Mouse (Mus musculus) retina, embryonic 14.5 days (tissue): Measurements from ENCODE around the gene Rbm6.

Source experiments
- DNase-seq: peaks from one replicate; pipeline ENCODE4 v3.0.0-alpha.2; 2015; ENCODE audit warnings: low spot score

Gene Rbm6

DNA sequence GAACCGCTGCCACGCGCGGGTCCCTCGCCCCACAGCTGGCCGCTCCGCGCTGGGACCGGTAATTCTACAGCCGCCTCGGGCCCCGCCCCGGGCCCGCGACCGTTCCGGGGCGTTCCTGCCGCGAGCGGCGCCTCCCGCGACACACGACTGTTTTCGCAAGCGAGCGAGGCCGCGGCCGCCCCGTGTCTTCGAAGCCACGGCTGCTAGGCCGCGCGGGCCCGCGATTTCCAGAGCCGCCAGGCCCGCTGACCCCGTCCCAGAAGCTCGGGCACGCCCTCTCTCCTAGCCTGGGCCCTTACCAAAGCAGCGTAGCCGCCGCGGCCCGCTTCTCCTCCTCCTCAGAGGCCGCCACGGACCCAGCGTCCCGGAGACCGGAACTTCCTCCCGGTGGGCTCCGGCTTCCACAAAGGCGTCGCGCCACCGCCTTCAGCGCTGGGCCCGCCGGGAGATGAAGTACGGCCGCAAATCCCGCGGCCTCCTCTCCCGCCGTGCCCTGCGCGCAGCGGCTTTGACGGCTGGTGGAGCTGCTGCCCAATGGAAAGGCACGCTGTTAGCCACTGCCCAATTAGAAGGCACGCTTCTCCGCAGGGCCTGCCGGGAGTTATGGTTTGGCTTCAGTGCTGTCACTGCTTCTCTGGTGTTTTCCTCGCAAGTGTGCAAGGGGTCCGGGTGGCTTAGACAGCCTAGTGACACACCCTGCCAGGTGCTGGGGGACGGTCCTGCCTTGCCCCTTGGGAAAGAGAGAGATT is 513 bp downstream of the Rbm6 start:
- DNase-seq = peak; percentile 96

DNA sequence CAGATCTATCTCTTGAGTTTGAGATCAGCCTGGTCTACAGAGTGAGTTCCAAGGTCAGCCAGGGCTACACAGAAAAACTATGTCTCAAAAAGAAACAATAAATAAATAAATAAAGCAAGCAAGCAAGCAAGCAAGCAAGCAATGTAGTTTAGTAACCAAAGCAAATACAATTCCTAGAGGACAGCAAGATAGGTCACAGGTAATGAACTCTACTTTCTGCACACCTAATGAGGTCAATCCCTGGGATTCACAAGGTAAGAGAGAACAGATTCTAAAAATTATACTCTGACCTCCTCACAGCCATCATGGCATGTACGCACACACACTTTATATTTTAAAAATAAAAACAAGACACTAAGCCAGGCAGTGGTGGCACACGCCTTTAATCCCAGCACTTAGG is 7.0 kb downstream of the Rbm6 start:
- no peak for DNase-seq

DNA sequence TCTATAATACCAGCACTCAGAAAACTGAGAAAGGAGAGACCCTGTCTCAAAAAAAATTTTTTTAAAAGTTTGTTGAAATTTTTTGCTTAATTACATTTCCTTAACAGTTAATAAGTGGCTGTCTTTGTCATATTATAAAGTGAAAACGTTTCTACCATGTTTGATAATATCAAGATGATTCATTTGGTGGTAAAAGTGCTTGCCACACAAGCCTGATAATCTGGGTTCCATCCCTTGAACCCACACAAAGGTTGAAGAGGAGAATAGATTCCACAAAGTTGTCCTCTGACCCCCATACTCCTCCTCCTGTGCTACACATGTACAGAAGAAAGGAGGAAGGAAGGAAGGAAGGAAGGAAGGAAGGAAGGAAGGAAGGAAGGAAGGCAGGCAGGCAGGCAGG is 8.5 kb downstream of the Rbm6 start:
- no peak for DNase-seq

DNA sequence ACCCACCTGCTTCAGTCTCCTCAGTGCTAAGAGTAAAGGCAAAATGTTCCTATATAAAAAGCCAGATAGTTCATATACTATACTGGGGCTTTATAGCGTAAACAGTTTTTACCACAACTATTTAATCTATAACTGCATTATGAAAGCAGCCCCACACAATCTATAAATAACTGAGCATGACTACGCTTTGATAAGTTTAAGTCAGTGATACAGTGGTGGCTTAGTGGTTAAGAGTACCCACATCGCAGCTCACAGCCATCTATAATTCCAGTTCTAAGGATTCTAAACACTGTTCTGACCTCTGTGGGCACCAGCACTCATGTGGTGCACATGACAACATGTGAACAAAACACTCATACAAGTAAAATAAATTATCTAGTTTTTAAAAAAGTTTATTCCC is 14.7 kb downstream of the Rbm6 start:
- no peak for DNase-seq

DNA sequence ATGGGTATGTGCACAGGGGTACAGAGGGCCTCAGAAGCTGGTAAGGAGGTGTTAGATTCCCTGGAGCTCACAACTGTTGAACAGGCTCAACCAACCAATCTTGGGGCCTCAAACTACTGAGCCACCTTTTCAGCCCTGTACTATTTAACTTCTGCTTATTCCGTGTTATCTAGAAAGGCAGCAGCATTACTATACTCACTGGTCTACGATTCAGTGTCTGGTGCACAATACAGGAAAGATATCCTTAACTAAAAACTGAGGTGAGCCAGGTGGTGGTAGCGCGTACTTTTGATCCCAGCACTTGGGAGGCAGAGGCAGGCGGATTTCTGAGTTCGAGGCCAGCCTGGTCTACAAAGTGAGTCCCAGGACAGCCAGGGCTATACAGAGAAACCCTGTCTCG is 24.1 kb downstream of the Rbm6 start:
- no peak for DNase-seq

DNA sequence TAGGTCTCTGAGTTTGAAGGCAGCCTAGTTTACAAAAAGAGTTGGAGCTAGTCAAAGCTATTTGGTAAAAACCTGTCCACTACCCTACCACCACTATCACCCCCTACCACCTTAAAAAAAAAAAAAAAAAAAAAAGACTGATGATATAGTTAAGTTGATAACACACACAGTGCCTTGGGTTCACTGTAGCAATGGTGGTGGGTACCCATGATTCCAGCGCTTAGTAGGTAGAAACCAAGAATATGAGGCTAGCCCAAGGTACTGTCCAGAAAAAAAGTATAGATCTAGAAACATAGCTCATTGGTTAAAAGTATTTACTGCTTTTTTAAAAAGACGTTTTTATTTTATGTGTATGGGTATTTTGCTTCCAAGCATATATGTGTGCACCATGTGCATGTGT is 30.3 kb downstream of the Rbm6 start:
- DNase-seq = no peak

DNA sequence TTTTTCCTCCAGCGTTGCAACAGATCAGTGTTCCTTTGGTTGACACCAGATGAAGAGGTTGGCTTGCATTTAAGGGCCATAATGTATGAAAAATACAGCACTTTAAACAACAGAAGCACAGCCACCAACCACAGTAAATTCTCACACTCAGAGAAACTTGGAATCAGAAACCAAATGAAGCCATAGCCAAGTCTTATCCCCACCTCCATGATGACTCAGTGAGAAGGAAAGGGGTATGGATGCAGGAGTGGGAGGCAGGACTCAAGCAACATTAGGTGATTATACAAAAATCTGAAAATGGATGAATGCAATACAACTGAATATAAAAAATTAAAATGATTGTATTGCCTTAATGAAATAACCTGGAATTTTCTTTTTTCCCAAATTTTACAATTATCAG is 34.2 kb downstream of the Rbm6 start:
- no peak for DNase-seq

DNA sequence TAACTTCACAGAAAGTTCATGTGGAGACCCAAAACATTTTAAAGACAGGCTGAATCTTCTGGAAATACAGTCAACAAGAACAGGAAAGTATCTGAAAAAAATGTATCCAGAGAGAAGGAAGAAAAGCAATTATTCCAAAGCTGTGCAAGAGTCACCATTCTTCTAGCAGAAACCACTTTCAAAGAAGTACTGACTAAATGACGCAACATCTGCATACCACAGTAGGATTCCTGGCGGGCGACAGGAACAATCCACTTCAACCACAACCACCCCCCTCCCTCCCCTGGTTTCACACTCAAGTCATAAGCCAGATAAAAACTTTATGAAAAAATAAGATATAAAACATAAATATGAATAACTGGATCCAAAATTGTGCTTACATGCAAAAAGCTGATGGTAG is 39.2 kb downstream of the Rbm6 start:
- DNase-seq = no peak

DNA sequence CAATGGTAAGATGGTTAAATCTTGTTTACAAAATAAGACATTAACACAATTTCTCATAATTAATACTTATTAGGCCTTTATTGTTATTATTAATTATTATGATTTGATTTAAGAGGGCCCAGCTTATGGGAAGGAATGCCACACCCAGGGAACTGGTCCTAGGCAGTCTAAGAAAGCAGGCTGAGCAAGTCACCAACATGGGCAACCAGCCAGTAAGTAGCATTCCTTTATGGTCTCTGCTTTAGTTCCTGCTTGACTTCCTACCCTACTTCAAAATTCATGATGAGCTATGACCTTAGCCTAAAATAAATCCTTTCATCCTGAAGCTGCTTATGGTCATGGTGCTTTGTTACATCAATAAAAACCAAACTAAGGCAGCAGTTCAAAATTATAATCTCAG is 41.3 kb downstream of the Rbm6 start:
- DNase-seq = no peak

DNA sequence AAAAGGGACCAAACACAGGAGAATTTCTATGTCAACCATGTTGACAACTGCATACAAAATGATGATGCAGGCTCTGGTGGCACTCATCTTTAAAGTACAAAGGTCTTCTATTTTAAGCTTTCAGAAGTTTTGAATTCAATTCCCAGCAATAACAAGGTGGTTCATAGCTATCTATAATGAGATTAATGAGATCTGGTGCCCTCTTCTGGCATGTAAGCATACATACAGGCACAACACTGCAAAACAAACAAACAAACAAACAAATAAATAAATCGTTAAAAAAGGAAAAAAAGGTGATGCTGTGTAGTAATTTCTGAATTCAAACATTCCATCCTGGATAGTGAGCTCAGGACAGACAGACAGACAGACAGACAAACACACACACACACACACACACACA is 60.9 kb downstream of the Rbm6 start:
- no peak for DNase-seq

DNA sequence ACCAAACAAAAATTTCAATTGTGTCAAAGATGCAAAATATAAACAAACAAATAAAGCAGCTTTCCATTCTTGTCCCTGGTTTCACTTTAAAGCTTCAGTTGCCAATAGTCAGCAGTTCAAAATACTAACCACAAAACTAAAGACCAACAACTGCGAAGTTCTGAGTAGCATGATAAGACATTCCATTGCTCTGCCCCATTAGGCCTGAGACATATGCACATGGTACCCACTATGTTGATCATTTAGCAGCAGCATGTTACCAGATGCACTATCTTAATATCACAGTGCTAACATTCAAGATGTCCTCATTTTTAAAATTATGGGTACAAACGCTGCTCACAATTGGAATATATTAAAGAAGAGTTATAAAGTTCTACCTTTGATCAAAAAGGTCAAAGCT is 62.1 kb downstream of the Rbm6 start:
- DNase-seq = no peak

DNA sequence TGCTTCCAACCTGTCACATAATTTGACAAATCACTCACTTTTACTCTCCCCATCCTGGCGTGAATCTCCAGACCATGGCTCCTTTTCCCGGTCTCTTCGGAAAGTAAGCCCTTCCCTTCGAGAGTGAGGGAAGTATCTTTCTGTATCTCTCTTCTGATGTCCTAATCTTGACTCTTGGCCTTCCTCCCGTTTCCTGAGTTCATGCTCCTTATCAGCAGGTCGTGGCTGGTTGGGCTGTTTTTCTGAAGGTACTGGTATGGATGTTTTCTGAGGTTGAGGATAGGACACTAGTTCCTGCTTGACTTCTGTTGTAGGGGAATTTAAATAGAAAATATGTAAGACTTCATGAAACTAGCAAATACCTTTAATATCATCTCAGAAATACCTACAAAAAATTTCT is 81.3 kb downstream of the Rbm6 start:
- DNase-seq = no peak

DNA sequence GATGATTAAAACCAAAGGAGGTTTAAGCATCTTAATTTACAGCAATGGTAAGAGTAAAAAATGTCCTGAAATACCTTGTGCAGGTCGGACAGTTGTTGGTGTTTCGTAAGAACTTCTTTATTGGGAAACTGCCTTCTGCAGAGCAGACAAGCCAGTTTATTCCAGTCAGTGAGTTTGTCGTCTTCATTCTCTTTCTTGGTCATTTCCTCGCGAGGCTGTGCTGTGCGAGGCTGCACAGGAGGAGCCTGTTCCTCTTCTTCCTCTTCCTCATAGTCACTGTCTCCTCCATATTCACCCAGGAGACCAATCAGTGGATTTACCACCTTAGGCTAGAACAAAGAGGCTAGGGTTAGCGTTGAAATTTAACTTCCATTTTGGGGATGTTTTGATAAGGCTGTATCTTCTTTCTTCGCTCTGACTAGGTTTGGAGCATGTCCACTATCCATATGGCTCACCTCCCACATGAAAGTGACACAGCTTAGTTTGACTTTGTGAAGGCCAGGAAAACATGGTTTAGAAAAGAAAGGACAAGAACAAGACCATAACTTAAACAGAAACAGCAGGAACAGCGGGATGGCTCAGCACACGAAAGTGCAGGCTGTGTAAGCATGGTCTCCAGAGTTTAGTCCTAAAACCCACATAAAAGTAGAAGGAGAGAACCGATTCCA is 90.4 kb downstream of the Rbm6 start:
- no peak for DNase-seq

DNA sequence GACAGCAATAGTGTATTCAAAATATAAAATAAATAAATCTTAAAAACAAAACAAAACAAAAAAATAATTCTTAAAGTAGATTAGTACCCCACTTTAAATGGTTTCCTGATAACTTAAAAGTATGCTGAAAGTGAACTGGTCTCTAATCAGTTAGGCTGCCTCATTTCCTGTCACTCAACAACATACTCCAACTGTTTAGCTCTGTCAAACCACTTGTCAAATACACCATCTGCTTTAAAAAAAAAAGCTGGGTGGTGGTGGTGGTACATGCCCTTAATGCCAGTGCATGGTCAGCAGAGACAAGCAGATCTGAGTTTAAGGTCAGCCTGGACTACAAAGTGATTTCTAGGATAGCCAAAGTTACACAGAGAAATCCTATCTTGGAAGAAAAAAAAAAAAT is 96.2 kb downstream of the Rbm6 start:
- no peak for DNase-seq

DNA sequence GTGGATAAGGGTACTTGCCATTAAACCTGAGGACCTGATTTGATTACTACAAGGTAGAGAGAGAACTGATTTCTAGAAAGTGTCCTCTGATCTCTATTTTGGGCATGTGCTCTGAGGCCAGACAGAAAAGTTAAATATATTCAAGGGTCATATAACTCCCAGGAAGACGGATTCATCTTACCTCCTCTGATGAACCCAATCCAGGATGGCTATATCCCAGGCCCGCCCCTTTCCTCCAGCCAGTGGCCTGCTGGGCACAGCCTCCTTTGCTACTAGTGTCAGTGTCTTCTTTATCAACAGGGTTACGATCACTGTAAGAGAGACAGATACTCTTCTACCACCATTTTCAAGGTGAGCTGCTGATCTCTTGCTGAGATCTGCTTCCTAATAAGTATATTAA is 98.6 kb downstream of the Rbm6 start:
- no peak for DNase-seq

DNA sequence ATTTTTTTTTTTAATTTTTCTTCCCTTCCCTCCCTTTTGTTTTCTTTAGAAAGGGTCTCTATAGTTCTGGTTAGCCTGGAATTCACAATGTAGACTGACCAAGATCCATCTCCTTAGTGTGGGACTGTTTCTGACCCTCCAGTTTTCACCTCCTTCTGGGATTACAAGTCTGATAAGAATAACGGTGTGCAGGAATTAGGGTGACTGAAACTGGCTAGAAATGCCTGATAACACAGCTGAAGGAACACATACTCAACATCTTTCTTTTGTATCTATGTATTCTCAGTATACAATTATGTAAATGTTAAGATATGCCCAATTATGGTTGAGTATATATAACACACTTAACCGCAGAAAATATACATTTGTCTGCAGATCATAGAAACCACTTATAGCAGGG is 101.3 kb downstream of the Rbm6 start:
- DNase-seq = no peak

DNA sequence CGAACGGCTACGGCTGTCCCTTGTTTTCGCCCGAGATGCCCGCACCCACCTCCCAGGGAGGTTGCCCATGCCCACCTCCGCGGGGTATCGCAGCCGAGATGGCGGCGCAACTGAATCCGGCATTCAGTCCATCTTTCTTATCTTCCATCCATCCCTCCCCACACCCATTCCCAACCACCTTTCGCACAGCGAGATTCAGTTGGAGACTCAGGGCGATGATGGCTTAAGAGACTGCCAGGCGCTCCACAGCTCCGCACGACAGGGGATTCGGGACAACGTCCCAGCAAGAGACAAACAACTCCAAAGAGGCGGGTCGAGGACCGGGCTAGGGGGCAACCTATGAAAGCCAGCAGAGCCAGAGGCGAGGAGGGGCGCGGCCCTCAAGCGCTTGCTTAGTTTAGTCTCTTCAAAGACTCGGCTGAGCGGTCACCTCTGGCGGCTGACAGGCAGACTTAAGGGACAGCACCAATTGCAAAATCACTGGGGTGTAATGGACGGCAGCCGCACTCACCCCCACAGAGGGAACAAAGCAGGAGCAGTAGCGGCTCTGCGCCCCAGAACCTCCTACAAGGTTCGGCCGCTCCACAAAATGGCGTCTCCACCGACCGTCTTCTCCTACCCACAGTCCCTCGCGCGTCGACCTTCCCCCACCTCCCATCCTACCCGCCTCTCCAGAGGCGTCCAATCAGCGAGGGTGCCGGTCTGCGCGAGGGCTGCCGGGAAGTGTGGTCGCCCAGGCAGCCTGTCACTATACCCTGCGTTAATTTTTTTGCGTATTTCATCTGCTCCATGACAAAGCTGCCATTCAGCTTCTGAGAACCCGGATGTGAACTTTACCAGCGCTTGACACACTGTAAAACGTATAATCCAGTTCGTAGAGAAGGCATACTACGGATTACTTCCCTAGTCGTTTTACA is 102.4 kb downstream of the Rbm6 start, which contains the start of gene Rbm5:
Gene Rbm5 (minus strand): TSS at position 623 of the 917 bp plus-strand sequence.
- DNase-seq = peak; percentile 95

DNA sequence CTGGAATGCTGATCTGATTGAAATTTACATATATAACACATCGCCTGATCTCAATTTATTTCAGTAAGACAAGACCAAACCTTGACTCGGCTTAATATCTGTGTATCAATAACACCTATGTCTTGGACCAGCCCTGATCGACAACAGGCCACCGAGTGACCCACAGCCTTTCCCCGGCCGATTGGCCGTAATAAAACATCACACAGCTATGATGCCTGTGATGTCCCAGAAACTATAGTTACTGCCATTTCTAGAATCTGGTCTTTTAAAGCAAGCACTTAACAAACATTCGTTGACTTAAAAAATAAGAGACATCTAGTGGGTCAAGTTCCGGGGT is 103.0 kb downstream of the Rbm6 start:
- no peak for DNase-seq

DNA sequence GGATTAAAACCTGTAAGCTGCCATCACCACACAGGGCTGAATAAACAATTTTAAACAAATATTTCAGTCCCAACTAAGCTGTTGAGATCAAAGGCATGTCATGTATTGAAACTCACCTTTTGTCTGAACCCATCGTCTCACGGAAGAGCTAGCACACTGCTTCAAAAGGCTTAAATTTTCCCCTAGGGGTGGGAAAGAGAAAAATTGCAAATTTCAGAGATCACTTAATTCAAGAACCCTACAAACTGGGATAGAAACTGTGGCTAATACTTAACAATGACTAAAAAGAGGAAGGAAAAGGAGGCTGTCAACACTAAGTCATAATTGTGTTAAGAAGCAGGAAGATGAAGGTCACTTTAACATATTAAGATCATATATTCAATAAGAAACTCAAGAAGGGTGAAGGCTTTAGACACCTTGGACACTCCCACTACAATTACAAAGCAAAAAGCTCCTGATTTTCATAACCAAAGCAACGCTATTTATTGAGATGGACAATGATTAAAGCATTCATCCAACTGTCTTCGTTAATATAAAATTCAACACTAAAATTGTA is 103.5 kb downstream of the Rbm6 start:
- DNase-seq = no peak

DNA sequence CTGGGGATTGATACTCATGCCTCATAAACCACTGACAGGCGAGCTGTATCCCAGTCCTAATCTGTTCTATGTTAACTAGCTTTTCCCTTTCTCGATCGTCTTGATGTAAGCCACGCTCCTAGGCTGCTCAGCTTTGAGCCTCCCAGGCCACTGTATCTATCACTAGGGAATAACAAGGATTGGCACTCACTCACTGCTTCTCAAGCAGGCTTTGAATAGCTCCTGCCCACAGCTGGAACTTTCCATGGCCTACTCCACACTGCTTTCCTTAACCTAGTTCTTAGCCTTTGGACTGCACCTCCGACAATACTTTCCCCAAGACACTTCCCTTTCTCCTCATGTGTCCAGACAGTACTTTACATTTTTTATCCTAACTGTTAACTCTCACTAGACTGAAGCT is 104.2 kb downstream of the Rbm6 start:
- no peak for DNase-seq

DNA sequence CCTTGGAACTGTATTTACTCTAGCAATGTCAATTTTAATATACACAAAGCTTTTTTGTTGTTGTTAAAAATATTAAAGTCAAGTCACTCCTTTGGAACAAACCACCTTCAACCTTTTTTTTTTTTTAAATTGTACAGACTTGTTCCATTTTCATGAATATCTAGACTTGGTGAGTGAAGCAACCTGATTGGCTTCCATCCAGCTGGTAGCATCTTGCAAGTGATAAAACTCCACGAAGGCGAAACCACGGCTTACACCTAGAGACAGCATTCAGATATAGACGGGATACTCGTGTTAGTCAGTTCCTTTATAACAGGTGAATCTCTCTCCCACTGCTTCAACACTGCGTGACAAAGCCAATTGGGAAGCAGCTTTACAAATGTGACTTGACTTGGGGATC is 113.4 kb downstream of the Rbm6 start:
- DNase-seq = no peak

DNA sequence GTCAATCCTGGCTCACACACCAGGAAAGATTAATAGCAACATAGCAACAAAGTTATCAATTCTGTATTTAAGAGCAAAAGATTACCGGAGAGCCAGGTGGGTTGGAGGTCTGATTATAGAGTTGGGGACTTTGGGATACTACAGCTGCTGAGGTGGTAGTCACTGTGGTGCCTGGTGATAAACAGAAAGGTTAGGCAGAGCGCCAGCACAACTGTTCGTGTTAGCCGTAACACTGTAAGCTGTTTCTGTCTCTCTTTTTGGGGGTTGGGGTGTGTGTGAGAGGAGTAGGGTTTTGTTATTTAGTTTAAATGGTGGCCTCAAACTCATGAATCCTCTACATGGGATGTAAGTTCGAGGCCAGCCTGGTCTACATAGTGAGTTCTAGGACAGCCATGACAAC is 122.7 kb downstream of the Rbm6 start:
- no peak for DNase-seq

DNA sequence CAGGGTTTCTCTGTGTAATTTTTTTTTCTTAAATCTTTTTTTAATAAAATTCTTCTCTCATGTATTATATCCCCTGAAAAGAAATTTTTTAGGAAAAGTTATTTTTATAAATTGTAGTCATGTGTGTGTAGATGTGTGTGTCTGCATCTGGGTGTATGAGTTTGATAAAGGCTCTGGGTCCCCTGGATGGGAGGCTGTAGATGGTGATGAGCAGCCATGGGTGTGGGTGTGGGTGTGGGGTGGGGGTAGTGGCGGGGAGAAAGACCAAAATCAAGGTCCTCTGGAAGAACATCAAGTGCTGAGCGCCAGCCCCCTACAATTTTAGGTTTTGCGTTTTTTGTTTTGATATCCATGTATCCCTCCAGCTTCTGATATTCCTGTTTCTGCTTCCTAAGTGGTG is 125.0 kb downstream of the Rbm6 start:
- no peak for DNase-seq
